Mouse (Mus musculus) Patski (cell line): ENCODE measurements around the gene Kdr. TPM values are rescaled to one million over a fixed set of nuclear protein-coding genes. Genes with fewer than 3 reads are reported as not detected.

Experiments
- ATAC-seq: fragments of 100-300 bp; one replicate; pipeline ENCODE4 v1.8.0; 2021
- CTCF ChIA-PET: fragments of 350-600 bp; sonication (Branson Sonifier 250); formaldehyde crosslinking; loops from one replicate; lab custom pipeline; 2022; ENCODE audit warnings: inconsistent platforms; lab: Charles Lee
- POLR2A ChIA-PET: fragments of 350-600 bp; sonication (Branson Sonifier 250); formaldehyde crosslinking; loops from one replicate; lab custom pipeline; 2022; ENCODE audit warnings: antibody characterized with exemption, inconsistent platforms; lab: Charles Lee
- DNase-seq: peaks from one replicate; pipeline ENCODE4 v3.0.0-alpha.2; 2011; ENCODE audit warnings: low read depth, low spot score
- H3K27me3 ChIP-seq: fragments of 371-371 bp; one replicate; pipeline ENCODE4 v1.5.1; 2021
- CTCF ChIP-seq: fragments of 100-300 bp; IDR thresholded peaks from one replicate; pipeline ENCODE4 v1.5.1; 2021
- in situ Hi-C: fragments of 300-500 bp; cut with MboI; formaldehyde crosslinking; loops from 3 replicates; pipeline ENCODE4 v1.11.1; 2018; ENCODE audit warnings: low pct_unique_long_range_greater_than_20kb, mixed read lengths
- polyA plus RNA-seq: library from polyadenylated mRNA; unstranded; gene quantifications from one replicate; pipeline ENCODE4 v1.2.3, GENCODE M21; 2021

Gene Kdr
- not detected for polyA plus RNA-seq

- in situ Hi-C loops: no loop called here
- no peak for TF ChIP-seq CTCF
- ChIA-PET CTCF (no interaction called here), POLR2A (no interaction called here)
- DNase-seq (no peak), ATAC-seq (no peak)
- H3K27me3 ChIP-seq: no peaks in the 10 kb centered on the region
Measured at GRCm38 (mm10) chr5:75978374-75979100, at the start of gene Kdr. Gene Kdr, minus strand, starts transcription at chr5:75978458.

GRCm38 (mm10) chr5:76026805-76027204, 48.5 kb upstream of the Kdr start:
- DNase-seq (no peak), ATAC-seq (no peak)
- CTCF ChIA-PET: no interaction called here
- in situ Hi-C loops: no loop called here
- H3K27me3 ChIP-seq: no peaks in the 10 kb centered on the region
- peak; percentile 4 for TF ChIP-seq CTCF
- POLR2A ChIA-PET: no interaction called here

- peak; percentile 59 for TF ChIP-seq CTCF
- in situ Hi-C loops: no loop called here
- ATAC-seq: no peak
- H3K27me3 ChIP-seq: no peaks in the 10 kb centered on the region
- DNase-seq: no peak
- POLR2A ChIA-PET: interaction anchor here (0.6 kb wide), 1 partner anchor 518 kb away, joined by 3 read pairs; no protein-coding TSS in a partner anchor
- CTCF ChIA-PET: no interaction called here
Measured at GRCm38 (mm10) chr5:76025996-76026665, 47.9 kb upstream of the Kdr start.

- no peak for ATAC-seq
- no peak for TF ChIP-seq CTCF
- H3K27me3 ChIP-seq: no peaks in the 10 kb centered on the region
- ChIA-PET CTCF (no interaction called here), POLR2A (no interaction called here)
- in situ Hi-C loops: no loop called here
- no peak for DNase-seq
Measured at GRCm38 (mm10) chr5:76023011-76023773, 44.9 kb upstream of the Kdr start.

- CTCF ChIA-PET: no interaction called here
- POLR2A ChIA-PET: no interaction called here
- in situ Hi-C loops: no loop called here
- H3K27me3 ChIP-seq: no peaks in the 10 kb centered on the region
- TF ChIP-seq CTCF: no peak
- DNase-seq: no peak
- ATAC-seq: no peak
Measured at GRCm38 (mm10) chr5:76022436-76022835, 44.2 kb upstream of the Kdr start.

- H3K27me3 ChIP-seq: no peaks in the 10 kb centered on the region
- DNase-seq (no peak), ATAC-seq (no peak)
- ChIA-PET CTCF (no interaction called here), POLR2A (no interaction called here)
- no peak for TF ChIP-seq CTCF
- in situ Hi-C loops: no loop called here
Measured at GRCm38 (mm10) chr5:76018321-76018720, 40.1 kb upstream of the Kdr start.

GRCm38 (mm10) chr5:76016086-76016485, 37.8 kb upstream of the Kdr start:
- ATAC-seq (no peak), DNase-seq (no peak)
- no peaks in the 10 kb centered on the region for H3K27me3 ChIP-seq
- POLR2A ChIA-PET: no interaction called here
- in situ Hi-C loops: no loop called here
- no peak for TF ChIP-seq CTCF
- CTCF ChIA-PET: no interaction called here

GRCm38 (mm10) chr5:76013881-76014431, 35.7 kb upstream of the Kdr start:
- H3K27me3 ChIP-seq: no peaks in the 10 kb centered on the region
- DNase-seq (no peak), ATAC-seq (no peak)
- TF ChIP-seq CTCF: no peak
- POLR2A ChIA-PET: no interaction called here
- in situ Hi-C loops: no loop called here
- CTCF ChIA-PET: no interaction called here

- H3K27me3 ChIP-seq: no peaks in the 10 kb centered on the region
- POLR2A ChIA-PET: no interaction called here
- in situ Hi-C loops: no loop called here
- ATAC-seq: no peak
- DNase-seq: no peak
- TF ChIP-seq CTCF: no peak
- CTCF ChIA-PET: no interaction called here
Measured at GRCm38 (mm10) chr5:76006403-76006802, 28.1 kb upstream of the Kdr start.

GRCm38 (mm10) chr5:75990212-75990611, 12.0 kb upstream of the Kdr start:
- ChIA-PET POLR2A (no interaction called here), CTCF (no interaction called here)
- H3K27me3 ChIP-seq: no peaks in the 10 kb centered on the region
- ATAC-seq (peak; percentile 77), DNase-seq (peak; percentile 12)
- in situ Hi-C loops: no loop called here
- no peak for TF ChIP-seq CTCF
